Mouse (Mus musculus) cortical plate, adult 2 months (tissue): ENCODE data around the gene Lefty1.

ENCODE experiments used
- CTCF ChIP-seq: fragments of 200-500 bp; IDR thresholded peaks from 2 replicates; pipeline ENCODE4 v1.5.1; 2011; ENCODE audit warnings: mild to moderate bottlenecking, control low read depth, low read length; ENCODE audit not compliant: insufficient read depth; ENCODE audit errors: extremely low read depth
- POLR2A ChIP-seq: fragments of 200-500 bp; IDR thresholded peaks from 2 replicates; pipeline ENCODE4 v1.6.1; 2011; ENCODE audit warnings: mild to moderate bottlenecking, low read length, control low read depth; ENCODE audit not compliant: insufficient read depth; ENCODE audit errors: extremely low read depth

GRCm38 (mm10) chr1:180912792-180913191 lies 22.0 kb upstream of the Lefty1 start:
- no peak for TF ChIP-seq CTCF
- no peak for TF ChIP-seq POLR2A
